Mouse (Mus musculus) cerebellum, postnatal 25 days (tissue): ENCODE measurements at regions not wholly inside any gene's neighbourhood (a gene's known extent, or its start where the extent isn't known, plus 50 kb on each side); places are given as distances from the start of the nearest gene placed in this dataset.
"Not testable (repeated sequence)": the region's sequence is repeated elsewhere in the genome, so short reads cannot be mapped to it uniquely, and the experiment has no call there.

Source experiments
- DNase-seq, 2 experiments: peaks; one replicate each; pipeline ENCODE4 v3.0.0; 2021; ENCODE audit warnings: mixed read lengths in 2 of 2

DNA sequence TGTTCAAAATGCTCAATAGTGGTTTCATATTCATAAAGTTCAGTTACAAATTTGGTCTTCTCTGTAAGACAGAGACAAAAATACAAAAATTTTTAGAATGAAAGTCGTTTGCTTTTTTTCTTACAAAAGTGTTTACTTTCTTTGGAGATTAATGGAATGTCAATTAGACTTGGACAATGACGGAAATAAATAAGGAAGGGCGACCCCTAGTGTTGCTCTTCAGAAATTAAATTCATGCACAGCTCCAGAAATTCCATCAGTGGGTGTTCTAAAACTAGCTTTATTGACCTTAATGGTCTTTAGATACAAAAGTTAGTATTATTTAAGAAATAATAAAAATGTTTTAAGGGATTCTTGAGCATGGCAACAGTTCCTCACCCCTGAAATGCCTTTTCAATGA, 141.8 kb upstream of the Lama2 start:
- peak in 1 of 2 experiments; percentile 23 for DNase-seq

DNA sequence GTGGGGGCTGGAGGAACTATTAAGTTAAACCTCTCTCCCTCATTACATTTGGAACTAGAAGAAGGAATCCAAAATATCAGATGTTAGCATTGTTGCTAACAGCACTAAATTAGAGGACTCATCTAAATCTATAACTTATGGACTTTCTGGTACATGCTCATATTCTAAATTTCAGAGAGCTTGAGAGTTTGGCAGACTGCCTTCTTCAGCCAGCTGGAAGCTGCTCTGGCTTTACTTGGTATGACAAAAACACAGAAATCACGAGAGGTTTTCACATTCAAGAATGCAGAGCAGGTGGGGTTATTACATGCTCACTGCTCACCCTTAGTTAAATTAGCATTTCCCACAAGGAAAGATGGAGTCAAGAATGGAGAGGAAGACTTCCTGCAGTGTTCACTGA, 182.8 kb upstream of the Lama2 start:
- DNase-seq: peak in 1 of 2 experiments; percentile 5

- no peak for DNase-seq
These were observed 190.0 kb upstream of the Lama2 start for GRCm38 (mm10) chr10:27809539-27809938.

DNA sequence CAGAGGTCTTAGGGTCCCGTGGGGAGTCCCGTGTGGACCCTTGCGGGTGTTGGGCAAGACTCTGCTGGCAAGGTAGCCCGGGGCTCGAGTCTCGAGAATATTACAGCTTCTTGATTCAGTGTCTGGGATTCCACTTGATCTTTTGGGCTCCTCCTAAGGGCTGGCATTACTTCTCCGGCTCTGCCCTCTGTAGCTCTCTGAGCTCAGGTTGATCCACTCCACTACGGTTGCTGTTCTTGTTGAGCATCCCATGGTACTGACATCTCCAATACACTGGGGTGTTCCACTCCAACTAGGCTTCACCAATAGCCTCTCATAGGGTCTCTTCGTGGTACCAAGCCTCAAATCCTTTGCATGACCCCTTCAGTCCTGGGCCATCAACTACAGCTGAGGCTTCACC, 206.1 kb upstream of the Lama2 start:
- DNase-seq: not testable (repeated sequence)

- no peak for DNase-seq
These were observed 208.8 kb upstream of the Lama2 start for GRCm38 (mm10) chr10:27828346-27828745.

GRCm38 (mm10) chr10:27838666-27839065, 219.1 kb upstream of the Lama2 start:
- DNase-seq: no peak

DNA sequence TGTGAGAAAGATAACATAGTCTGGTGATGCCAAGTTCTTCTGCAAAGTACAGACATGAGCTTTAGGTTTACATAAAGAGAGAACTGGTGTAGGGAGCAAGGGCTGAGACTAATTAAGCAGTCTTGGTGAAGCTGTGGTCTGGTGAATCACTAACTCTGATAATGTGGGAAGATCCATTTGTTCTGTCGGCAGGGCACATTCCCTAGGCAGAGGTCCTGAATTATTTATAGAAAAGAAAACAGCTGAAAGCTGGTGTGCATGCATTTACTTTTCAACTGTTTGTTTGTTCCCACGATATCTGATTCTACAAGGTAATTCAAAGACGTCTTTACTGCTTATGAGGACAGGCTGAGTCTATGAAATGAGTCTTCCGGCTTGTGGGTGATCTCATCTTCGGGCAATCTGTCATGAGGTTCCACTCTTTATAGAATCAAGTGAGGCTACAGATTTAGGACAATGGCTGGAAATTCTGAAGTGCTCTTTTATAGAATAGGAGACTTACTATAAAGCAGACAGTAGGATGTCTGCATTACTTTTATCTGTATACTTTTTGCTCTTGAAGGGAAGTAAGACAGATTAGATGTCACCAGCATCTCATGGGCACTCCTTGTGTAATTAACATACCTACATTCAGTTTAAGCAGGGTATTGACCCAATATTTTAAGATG, 221.6 kb upstream of the Lama2 start:
- no peak for DNase-seq

DNA sequence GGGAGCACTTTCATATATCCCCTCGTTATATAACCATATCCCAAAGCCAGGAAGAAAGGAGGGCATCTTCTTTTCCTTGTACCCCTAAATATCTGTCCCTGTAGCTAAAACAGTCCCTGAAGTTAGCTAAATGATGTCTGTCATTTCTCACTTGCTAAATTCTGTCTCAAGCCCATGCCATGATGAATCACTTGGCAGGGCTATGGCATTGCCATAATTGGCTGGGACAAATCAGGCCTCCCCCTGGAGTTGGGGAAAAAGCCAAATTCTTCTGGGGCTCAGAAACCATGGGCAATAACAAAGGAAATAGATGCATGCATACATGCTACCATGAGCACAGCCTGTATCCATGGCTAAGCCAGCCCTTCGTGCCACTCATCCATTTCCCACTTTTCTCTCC, 223.5 kb upstream of the Lama2 start:
- peak in 1 of 2 experiments; percentile 11 for DNase-seq

GRCm38 (mm10) chr10:27863625-27864024, 211.0 kb upstream of the Ptprk start:
- no peak for DNase-seq

- no peak for DNase-seq
These were observed 193.8 kb upstream of the Ptprk start for GRCm38 (mm10) chr10:27880867-27881266.

- DNase-seq: no peak
These were observed 182.7 kb upstream of the Ptprk start for GRCm38 (mm10) chr10:27891778-27892512.

DNA sequence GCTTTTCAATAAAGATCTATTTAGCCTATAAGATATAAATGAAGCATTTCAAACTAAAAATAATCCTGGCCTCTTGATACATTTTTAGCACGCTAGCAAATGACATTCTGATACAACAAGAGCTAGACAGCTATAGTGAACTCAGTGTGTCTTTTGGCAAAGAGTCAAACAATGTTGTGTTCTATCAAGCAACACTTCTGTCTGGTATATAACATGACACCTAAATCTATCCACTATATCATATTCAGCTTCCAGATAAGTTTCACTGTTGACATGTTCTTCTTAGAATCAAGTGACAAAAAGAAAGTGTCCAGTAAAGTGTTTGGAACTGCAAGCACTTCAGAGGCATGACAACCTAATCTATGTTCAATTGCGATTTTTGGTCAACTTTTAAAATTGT, 158.2 kb upstream of the Ptprk start:
- DNase-seq: no peak

GRCm38 (mm10) chr10:27927266-27927665, 147.4 kb upstream of the Ptprk start:
- DNase-seq: no peak

GRCm38 (mm10) chr10:27942136-27942535, 132.5 kb upstream of the Ptprk start:
- DNase-seq: no peak

DNA sequence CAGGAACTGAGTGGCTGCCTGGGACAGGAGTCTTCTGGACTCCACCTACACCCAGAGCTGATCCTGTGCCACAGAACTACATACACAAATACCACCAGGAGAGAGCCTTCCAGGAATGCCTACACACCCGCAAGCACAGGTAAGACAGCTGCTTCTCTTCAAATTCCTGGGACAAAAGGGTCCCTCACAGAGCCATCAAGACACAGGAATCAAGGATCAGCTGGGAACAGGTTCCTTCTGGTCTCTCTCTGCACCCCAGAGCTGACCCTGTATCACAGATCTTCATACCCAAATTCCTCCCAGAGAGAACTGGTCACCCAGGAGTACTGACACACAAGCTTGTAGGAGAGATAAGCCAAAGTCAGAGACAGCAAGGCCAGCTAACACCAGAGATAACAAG, 125.5 kb upstream of the Ptprk start:
- no peak for DNase-seq

DNA sequence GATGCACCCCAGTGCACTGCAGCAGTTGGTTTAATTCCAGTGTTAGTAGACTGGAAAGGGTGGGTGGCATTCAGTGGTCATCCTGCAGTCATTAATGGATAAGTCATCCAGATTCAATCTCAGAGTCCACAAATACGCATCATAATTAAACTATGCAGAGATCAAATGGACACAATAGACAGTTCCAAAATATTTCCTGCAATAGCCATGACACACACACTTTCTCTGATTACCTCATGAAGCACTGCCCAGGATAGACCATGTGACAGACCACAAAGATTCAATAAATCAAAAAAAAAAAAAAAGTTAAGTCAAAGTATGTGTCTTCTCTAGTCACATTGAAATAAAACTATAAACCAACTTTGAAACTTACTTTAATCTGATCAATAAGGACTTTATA, 106.4 kb upstream of the Ptprk start:
- DNase-seq: no peak

DNA sequence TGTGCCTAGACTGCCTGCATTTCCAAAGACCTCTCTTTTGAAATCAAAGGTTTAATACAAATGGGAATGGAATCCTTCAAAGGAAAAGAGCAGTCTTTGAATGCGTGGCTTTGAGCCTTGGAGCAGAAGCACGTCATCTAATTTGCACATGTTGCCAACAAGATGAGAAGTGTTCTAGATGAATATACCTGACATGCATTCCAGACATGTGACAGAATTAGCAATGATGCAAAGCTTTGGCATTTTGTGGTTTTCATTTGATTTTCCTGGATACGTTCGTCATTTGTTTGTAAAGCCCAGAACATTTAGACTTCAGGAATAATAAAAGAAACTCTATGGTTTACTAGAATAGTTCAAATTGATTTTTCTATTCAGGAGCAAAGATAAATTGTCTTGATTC, 90.6 kb upstream of the Ptprk start:
- no peak for DNase-seq

DNA sequence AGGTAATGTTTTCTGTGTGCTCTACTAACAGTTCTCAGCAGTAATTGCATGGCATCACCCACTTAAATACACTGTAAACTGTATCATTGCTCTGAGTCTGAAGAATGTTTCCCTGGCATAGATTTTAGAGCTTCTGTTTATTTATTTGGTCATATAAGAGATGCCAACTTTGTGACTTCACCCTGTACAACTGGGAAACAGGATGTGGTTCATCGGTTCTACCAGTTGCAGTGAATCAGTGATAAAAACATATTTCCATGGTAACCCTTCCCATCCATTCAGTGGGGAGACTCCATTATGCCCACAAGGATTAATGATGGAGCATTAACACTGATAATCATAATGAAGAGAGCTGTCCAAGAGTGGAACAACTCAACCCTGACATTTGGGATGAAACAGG, 89.6 kb upstream of the Ptprk start:
- DNase-seq: no peak

DNA sequence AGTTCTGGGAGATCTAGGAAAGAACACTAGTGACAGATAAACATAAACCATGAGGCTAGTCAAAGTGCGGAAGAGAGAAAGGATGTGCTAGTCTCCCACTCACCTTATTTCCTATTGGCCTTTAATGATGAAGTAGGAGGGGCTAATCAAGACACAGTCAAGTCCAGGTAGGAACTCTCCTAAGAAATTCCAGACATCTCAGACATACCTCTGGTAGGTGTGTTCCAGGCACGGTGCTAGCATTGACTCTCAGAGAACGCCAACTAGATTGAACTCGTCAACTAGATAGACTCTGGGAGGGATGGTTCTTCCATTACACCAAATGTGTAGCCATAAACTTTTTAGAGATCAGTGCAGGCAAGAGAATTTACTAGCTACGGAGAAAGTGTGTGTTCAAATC, 87.6 kb upstream of the Ptprk start:
- DNase-seq: no peak

DNA sequence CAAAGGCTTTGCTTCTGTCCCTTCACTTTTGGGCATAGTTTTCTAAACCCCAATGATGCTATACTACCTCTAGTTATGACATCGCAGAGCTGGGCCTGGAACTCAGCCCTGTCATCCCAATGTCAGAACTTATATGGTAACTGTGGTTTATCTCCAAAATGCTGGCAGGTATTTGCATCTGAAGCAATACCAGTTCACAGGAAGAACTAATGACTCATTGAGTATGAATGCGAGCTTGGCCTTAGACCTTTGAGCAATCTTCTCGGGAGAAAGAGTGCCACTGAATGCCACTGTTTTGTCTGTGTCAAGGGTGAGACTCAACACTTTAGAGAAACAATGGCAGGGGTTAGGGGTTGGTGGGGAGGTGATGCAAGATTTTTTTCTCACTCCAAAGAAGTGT, 86.6 kb upstream of the Ptprk start:
- DNase-seq: no peak

DNA sequence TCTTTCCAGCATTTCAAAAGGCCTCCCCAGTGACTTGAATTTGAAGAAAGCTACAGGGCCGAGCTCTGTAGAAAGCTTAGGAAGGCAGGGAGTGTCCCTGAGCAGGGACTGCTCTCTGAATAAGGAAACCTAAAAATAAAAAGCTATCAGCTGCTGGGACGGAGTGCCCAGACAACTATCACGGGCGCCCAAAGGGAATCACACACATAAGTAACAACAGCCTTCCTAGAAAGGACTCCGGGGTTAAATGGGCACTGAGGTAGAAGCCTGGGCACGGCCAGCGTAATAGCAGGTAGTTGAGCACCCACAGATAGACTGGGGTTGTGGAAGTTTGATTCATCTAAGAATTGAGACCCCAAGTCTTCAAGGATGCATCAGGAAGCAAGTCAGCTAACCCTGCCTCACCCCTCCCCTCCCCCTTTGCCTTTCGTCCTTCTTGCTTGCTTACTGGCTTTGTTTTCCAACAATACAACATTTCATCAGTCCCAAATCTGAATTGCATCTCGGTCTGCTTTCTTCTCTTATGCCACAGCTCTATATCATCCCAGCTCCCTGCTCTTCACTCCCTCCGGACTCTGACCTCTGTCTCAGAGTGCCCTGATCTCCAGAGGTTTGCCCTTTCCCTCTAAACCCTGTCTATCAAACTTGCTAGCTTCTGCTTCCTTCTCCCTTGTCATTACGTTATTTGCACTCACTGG, 84.1 kb upstream of the Ptprk start:
- no peak for DNase-seq

GRCm38 (mm10) chr10:27991057-27991365, 83.6 kb upstream of the Ptprk start:
- no peak for DNase-seq

DNA sequence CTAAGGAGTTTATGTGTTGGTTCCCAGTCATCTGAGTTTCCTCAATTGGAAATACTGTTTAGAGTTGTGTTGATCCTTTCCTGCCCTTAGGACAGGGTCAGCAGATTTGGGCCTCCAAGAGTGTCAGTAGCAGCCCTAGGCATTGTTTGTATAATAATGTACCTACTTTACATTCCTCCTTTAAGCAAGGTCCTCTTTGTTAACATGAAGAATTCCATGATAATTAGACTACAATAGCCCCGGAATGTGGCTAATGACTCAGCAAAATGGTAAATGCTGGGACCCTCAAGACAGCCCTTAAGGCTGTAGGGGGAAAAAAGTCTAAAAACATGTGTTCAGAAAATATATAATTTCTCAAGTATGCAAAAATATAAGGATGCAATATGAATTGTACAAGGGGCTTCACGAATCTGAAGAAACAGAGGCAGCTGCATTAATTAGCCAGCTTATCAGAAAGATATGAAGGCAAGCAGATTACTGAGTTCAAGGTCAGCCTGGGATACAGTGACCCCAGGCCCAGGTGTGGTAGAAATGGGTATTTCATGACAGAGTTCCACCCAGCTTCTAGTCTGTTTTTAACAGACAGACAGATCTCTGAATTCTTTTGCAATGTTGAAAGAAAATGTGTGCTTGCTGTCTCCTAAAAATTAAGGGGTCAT, 80.1 kb upstream of the Ptprk start:
- no peak for DNase-seq

- no peak for DNase-seq
These were observed 79.6 kb upstream of the Ptprk start for GRCm38 (mm10) chr10:27995035-27995399.
